Mouse (Mus musculus) C2C12 (cell line): ENCODE results near the gene Gm13290.

Experiments
- CTCF ChIP-seq: IDR thresholded peaks from one replicate; pipeline ENCODE4 v1.5.1; 2011; ENCODE audit not compliant: control insufficient read depth, insufficient read depth, insufficient read length
- FOSL1 ChIP-seq: IDR thresholded peaks from one replicate; pipeline ENCODE4 v1.8.0; 2011; ENCODE audit warnings: mild to moderate bottlenecking, low read length; ENCODE audit not compliant: poor library complexity, insufficient read depth, severe bottlenecking
- MAX ChIP-seq: IDR thresholded peaks from one replicate; pipeline ENCODE4 v1.6.1; 2011; ENCODE audit warnings: mild to moderate bottlenecking, control low read depth
- MYOD1 ChIP-seq: IDR thresholded peaks from one replicate; pipeline ENCODE4 v1.6.1; 2011; ENCODE audit warnings: low read depth; ENCODE audit not compliant: control insufficient read depth, insufficient read length
- MYOG ChIP-seq: IDR thresholded peaks from one replicate; pipeline ENCODE4 v1.6.1; 2011; ENCODE audit not compliant: control insufficient read depth, insufficient read length; ENCODE audit errors: extremely low read depth

- TF ChIP-seq MYOG (no peak), CTCF (no peak), MAX (no peak), FOSL1 (no peak), MYOD1 (no peak)
Observed at GRCm38 (mm10) chr4:88742771-88743371, 30.8 kb upstream of the Gm13290 start.
